Mouse (Mus musculus) kidney, postnatal 14 days (tissue): Measurements from ENCODE around the gene Ifnab.

Source experiments
- DNase-seq: peaks from one replicate; pipeline ENCODE4 v3.0.0; 2022; ENCODE audit warnings: mixed read lengths

Gene Ifnab

GRCm38 (mm10) chr4:88655461-88655860 lies 35.7 kb downstream of the Ifnab start:
- peak; percentile 20 for DNase-seq

- DNase-seq, result no peak
Measured at GRCm38 (mm10) chr4:88653644-88654043, 37.5 kb downstream of the Ifnab start.

- DNase-seq, result no peak
Measured at GRCm38 (mm10) chr4:88644359-88644758, 46.8 kb downstream of the Ifnab start, which contains the start of gene Ifna13. TSS of gene Ifna13 (minus strand) at chr4:88644459.

GRCm38 (mm10) chr4:88642526-88642925 lies 48.6 kb downstream of the Ifnab start:
- no peak for DNase-seq

DNA sequence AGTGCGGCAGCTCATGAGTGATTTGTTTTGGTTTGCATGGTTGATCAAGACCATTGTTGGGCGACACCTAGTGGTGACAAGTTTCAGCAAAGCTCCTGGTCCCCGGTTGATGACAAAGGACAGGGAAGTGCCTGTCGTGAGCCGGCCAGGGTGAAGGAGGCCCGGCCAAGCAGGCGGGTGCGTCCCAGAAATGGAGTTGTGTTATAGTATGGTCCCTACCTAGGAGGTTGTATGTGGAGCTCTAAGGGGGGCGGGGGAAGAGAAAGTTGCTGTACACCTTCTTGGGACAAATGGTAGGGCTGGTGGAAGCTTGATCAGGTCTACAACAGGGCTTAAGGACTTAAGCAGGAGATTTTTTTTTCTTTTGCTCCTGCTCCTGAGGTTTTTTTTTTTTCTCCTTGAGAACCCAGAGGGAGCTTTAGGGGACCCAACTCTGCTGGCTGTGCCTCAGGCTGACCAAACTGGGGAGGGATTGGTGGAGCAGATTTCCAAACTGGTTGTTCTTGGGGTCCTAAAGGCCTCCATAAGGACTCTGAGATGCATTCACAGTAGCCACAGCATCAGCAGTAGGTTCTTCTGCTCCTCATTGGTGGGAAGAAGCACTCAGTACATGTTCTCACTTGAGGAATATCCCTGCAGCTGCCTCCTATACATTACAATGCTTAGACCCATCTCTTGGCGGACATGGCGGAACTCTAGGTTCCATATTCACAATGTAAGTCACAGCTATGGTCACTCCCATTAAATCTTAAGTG lies 49.9 kb downstream of the Ifnab start:
- DNase-seq, result peak; percentile 94

DNA sequence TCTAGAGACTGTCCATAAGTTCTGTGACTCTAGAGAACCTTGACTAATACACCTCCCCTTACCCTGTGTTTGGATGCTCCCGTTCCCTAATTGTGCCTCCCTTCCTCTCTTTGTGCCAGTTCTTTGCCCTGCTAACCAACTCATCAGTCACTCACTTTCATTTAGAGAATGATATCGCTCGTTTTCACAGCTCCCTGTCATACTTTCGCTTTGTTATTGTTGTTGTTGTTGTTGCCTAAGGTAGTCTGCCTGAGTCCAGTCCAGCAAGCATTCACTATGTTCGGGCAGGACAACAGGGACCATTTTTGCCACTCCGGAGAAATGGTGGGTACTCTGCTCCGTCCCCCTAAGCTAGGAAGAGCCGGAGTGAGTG lies 50.5 kb downstream of the Ifnab start:
- DNase-seq, result no peak
